In genomic region chr8:126864314-126864948, GRCm38 (mm10) we compare ENCODE assay signal across 20 mouse cellular contexts.
"Had no signal": no experiment of that assay in that cellular context is flagged by ENCODE, and none has a peak within 500 bp of the region (broad histone marks: within the 10 kb centered on the region; RNA-seq: fewer than 3 reads in every experiment).

No protein-coding gene starts in this region.

- H3K9ac ChIP-seq: limb, embryonic 12.5 days; limb, embryonic 15.5 days; liver, embryonic 14.5 days; liver, postnatal 0 days; lung, embryonic 14.5 days; midbrain, embryonic 13.5 days; stomach, embryonic 15.5 days had no signal

- H3K4me3 ChIP-seq: left cerebral cortex, adult 2 months; limb, embryonic 12.5 days; limb, embryonic 15.5 days; megakaryocyte, embryonic 14.5 days; midbrain, embryonic 10.5 days; midbrain, embryonic 13.5 days; stomach, embryonic 15.5 days had no signal

- DNase-seq: kidney, adult 2 months; kidney, postnatal 36 days; layer of hippocampus, postnatal 36 days; liver, postnatal 0 days; lung, embryonic 14.5 days; right cerebral cortex, postnatal 14 days; right cerebral cortex, postnatal 4 days; thymus, postnatal 25 days had no signal

- H3K36me3 ChIP-seq: limb, embryonic 12.5 days; limb, embryonic 15.5 days; midbrain, embryonic 10.5 days; midbrain, embryonic 13.5 days; stomach, embryonic 15.5 days had no signal

- H3K9me3 ChIP-seq: limb, embryonic 12.5 days; limb, embryonic 15.5 days; megakaryocyte, embryonic 14.5 days; midbrain, embryonic 10.5 days; midbrain, embryonic 13.5 days; stomach, embryonic 15.5 days had no signal

- H3K27me3 ChIP-seq: limb, embryonic 12.5 days; limb, embryonic 15.5 days; midbrain, embryonic 13.5 days; stomach, embryonic 15.5 days had no signal

- H3K4me1 ChIP-seq: limb, embryonic 15.5 days; stomach, embryonic 15.5 days had no signal

- H3K4me2 ChIP-seq: limb, embryonic 12.5 days; limb, embryonic 15.5 days; liver, embryonic 11.5 days; lung, embryonic 14.5 days; midbrain, embryonic 13.5 days; stomach, embryonic 15.5 days had no signal

- ATAC-seq: intestine, postnatal 0 days; liver, postnatal 0 days; lung, postnatal 0 days; midbrain, embryonic 13.5 days; midbrain, embryonic 16.5 days had no signal

- H3K27ac ChIP-seq: left cerebral cortex, adult 2 months; limb, embryonic 12.5 days; limb, embryonic 15.5 days; liver, embryonic 14.5 days; midbrain, embryonic 10.5 days; midbrain, embryonic 13.5 days; stomach, embryonic 15.5 days had no signal
